Mouse (Mus musculus) heart, adult 2 months (tissue): ENCODE data around the gene Muc4.

ENCODE experiments used
- CTCF ChIP-seq: fragments of 200-600 bp; IDR thresholded peaks from 2 replicates; pipeline ENCODE4 v1.8.1; 2022; ENCODE audit warnings: antibody characterized with exemption, mild to moderate bottlenecking, moderate library complexity
- EP300 ChIP-seq: fragments of 200-500 bp; IDR thresholded peaks from 2 replicates; pipeline ENCODE4 v1.6.1; 2011; ENCODE audit warnings: low read depth, low read length, control low read depth; ENCODE audit not compliant: insufficient read depth
- POLR2A ChIP-seq: fragments of 200-500 bp; IDR thresholded peaks from 2 replicates; pipeline ENCODE4 v1.6.1; 2011; ENCODE audit warnings: mild to moderate bottlenecking, low read depth, low read length, control low read depth; ENCODE audit not compliant: insufficient read depth

- TF ChIP-seq CTCF (no peak), POLR2A (no peak), EP300 (no peak)
These were observed 71.9 kb downstream of the Muc4 start for GRCm38 (mm10) chr16:32807408-32808185.
